Mouse (Mus musculus): ENCODE measurements at regions not wholly inside any gene's neighbourhood (a gene's known extent, or its start where the extent isn't known, plus 50 kb on each side); places are given as distances from the start of the nearest gene placed in this dataset.
A peak's percentile ranks its signal among the peaks of the same experiment; 100 is the strongest.

DNA sequence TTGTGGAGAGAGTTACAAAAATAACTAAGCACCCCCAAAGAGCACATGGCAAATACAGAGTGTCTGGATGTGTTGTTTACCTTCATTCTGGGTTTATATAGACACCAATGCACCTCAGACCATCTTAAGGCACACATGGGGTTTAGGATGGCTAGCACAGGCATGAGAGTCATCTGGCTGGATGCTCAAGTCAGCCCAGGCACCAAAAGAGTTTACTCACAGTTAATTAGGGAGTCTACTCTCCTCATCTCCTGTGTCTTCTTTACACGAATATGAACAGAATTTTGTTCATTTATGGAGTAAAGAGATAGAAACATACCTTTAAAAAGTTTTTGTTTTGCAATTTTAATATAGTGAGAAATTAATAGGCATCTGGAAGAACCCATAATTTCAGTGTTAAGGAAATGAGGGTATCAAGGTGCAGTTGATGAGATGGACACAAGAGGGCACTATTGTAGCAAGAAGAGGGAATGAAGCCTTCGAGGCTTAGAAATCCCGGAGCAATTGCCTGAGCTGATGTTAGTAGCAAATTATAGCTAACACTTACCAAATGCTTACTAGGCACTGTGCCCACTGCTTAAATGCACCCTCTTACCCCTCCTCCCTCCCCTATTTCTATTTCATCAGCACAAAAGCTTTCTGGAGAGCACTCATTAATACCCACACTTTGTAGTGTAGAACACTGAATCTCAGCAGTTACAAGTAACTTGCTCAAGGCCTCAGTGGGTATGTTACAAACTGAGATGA lies 174.6 kb downstream of the Eepd1 start:
- H3K27ac ChIP-seq (replicated peaks), result no peak overlapping the region
- H3K4me1 ChIP-seq (replicated peaks), result no peaks in the 10 kb centered on the region
- peak; percentile 93 for ATAC-seq (ENCODE audit: low read depth)
- no peak overlapping the region for H3K4me2 ChIP-seq
- no peak overlapping the region for H3K9ac ChIP-seq
- WGBS, result 5% methylated on average over 3 of the region's 3 CpGs
- H3K4me3 ChIP-seq, result no peak overlapping the region
- H3K36me3 ChIP-seq, result no peaks in the 10 kb centered on the region
- no peaks in the 10 kb centered on the region for H3K9me3 ChIP-seq
- H3K27me3 ChIP-seq, result no peaks in the 10 kb centered on the region

- Histone ChIP-seq H3K4me1 (replicated peaks) (no peaks in the 10 kb centered on the region), H3K27ac (replicated peaks) (no peak overlapping the region), H3K9ac (no peak overlapping the region), H3K4me3 (no peak overlapping the region), H3K27me3 (no peaks in the 10 kb centered on the region), H3K4me2 (no peak overlapping the region), H3K9me3 (no peaks in the 10 kb centered on the region), H3K36me3 (no peaks in the 10 kb centered on the region)
- peak; percentile 63 for ATAC-seq (ENCODE audit: low read depth)
- WGBS, result 92% methylated on average over 3 of the region's 3 CpGs
Observed at GRCm38 (mm10) chr9:25656534-25656933, 175.2 kb downstream of the Eepd1 start.

DNA sequence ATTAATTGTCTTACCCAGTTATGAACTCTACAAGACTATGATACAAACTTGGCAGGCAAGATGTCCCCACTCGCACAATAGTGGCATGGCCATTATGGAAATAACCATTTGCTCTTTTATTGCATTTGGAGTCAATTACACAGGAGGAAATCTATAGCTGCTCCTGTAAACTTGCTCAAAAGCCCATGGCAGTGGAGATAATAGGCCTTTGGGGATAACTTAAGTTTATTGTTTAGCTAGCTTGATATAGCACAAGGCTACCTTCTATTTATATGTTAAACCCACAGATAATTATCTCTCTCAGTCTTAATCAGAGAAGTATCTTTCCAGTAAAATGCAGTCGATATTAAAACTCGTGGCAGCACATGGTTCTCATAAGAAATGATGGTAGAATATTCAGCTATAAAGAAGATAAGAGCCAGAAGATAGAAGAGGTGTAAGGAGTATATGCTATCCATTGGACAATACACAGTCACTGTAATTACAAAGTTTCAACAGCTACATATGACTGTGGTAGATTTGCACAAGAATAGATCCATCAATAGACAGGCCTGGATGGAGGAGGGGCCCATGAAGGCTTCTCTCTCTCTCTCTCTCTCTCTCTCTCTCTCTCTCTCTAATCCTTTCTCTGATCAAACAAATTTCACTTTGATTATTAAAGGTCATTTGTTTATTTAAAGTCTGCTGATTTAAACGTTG lies 202.4 kb downstream of the Eepd1 start:
- 58% methylated on average over 4 of the region's 4 CpGs for WGBS
- Histone ChIP-seq H3K4me1 (replicated peaks) (no peaks in the 10 kb centered on the region), H3K4me3 (no peak overlapping the region), H3K27me3 (no peaks in the 10 kb centered on the region), H3K4me2 (no peak overlapping the region), H3K27ac (replicated peaks) (no peak overlapping the region; the same call in 1 of the 2 replicates), H3K9me3 (no peaks in the 10 kb centered on the region), H3K36me3 (no peaks in the 10 kb centered on the region), H3K9ac (no peak overlapping the region)
- ATAC-seq (ENCODE audit: low read depth), result peak; percentile 80

GRCm38 (mm10) chr9:25693632-25694031 lies 212.3 kb downstream of the Eepd1 start:
- Histone ChIP-seq H3K27me3 (no peaks in the 10 kb centered on the region), H3K4me3 (no peak overlapping the region), H3K4me2 (no peak overlapping the region), H3K9ac (no peak overlapping the region), H3K27ac (replicated peaks) (no peak overlapping the region), H3K9me3 (no peaks in the 10 kb centered on the region), H3K4me1 (replicated peaks) (no peaks in the 10 kb centered on the region; the same call in 1 of the 2 replicates), H3K36me3 (no peaks in the 10 kb centered on the region)
- peak; percentile 80 for ATAC-seq (ENCODE audit: low read depth)
- 27% methylated on average over 5 of the region's 5 CpGs for WGBS

- no peak overlapping the region for H3K27ac ChIP-seq (replicated peaks)
- no peaks in the 10 kb centered on the region for H3K27me3 ChIP-seq
- no peaks in the 10 kb centered on the region for H3K9me3 ChIP-seq
- no peak overlapping the region for H3K4me2 ChIP-seq
- no peaks in the 10 kb centered on the region for H3K36me3 ChIP-seq
- 11% methylated on average over 3 of the region's 3 CpGs for WGBS
- H3K4me1 ChIP-seq (replicated peaks), result no peaks in the 10 kb centered on the region; the same call in 1 of the 2 replicates
- ATAC-seq (ENCODE audit: low read depth), result no peak
- no peak overlapping the region for H3K4me3 ChIP-seq
- no peak overlapping the region for H3K9ac ChIP-seq
Observed at GRCm38 (mm10) chr9:25695018-25695417, 213.7 kb downstream of the Eepd1 start.

- Histone ChIP-seq H3K36me3 (no peaks in the 10 kb centered on the region), H3K4me1 (replicated peaks) (no peaks in the 10 kb centered on the region), H3K27ac (replicated peaks) (no peak overlapping the region), H3K27me3 (no peaks in the 10 kb centered on the region), H3K9ac (no peak overlapping the region), H3K4me3 (no peak overlapping the region), H3K9me3 (no peaks in the 10 kb centered on the region), H3K4me2 (no peak overlapping the region)
- ATAC-seq (ENCODE audit: low read depth), result no peak
Observed at GRCm38 (mm10) chr9:25713636-25714035, 232.3 kb downstream of the Eepd1 start.

- 64% methylated on average over 6 of the region's 6 CpGs for WGBS
Observed at GRCm38 (mm10) chr9:25744162-25744561, 262.8 kb downstream of the Eepd1 start.

GRCm38 (mm10) chr9:25751138-25751537 lies 269.8 kb downstream of the Eepd1 start:
- Histone ChIP-seq H3K27ac (replicated peaks) (no peak overlapping the region), H3K4me2 (no peak overlapping the region), H3K9ac (no peak overlapping the region), H3K36me3 (no peaks in the 10 kb centered on the region), H3K4me1 (replicated peaks) (no peaks in the 10 kb centered on the region), H3K27me3 (no peaks in the 10 kb centered on the region), H3K4me3 (no peak overlapping the region), H3K9me3 (no peaks in the 10 kb centered on the region)
- ATAC-seq (ENCODE audit: low read depth), result no peak

More at GRCm38 (mm10) chr9:25744162-25744561, 262.8 kb downstream of the Eepd1 start:
- Histone ChIP-seq H3K9me3 (no peaks in the 10 kb centered on the region), H3K4me2 (no peak overlapping the region), H3K4me1 (replicated peaks) (no peaks in the 10 kb centered on the region), H3K36me3 (no peaks in the 10 kb centered on the region), H3K9ac (no peak overlapping the region), H3K27ac (replicated peaks) (no peak overlapping the region), H3K27me3 (no peaks in the 10 kb centered on the region), H3K4me3 (no peak overlapping the region)
- no peak for ATAC-seq (ENCODE audit: low read depth)

GRCm38 (mm10) chr9:25773899-25774298 lies 292.6 kb downstream of the Eepd1 start:
- no peak overlapping the region for H3K4me3 ChIP-seq
- no peak overlapping the region for H3K9ac ChIP-seq
- H3K4me2 ChIP-seq, result no peak overlapping the region
- H3K9me3 ChIP-seq, result no peaks in the 10 kb centered on the region
- no peaks in the 10 kb centered on the region for H3K4me1 ChIP-seq (replicated peaks)
- no peaks in the 10 kb centered on the region for H3K36me3 ChIP-seq
- WGBS, result 47% methylated on average over 3 of the region's 3 CpGs
- no peak overlapping the region for H3K27ac ChIP-seq (replicated peaks)
- no peaks in the 10 kb centered on the region for H3K27me3 ChIP-seq
- ATAC-seq (ENCODE audit: low read depth), result peak; percentile 71

DNA sequence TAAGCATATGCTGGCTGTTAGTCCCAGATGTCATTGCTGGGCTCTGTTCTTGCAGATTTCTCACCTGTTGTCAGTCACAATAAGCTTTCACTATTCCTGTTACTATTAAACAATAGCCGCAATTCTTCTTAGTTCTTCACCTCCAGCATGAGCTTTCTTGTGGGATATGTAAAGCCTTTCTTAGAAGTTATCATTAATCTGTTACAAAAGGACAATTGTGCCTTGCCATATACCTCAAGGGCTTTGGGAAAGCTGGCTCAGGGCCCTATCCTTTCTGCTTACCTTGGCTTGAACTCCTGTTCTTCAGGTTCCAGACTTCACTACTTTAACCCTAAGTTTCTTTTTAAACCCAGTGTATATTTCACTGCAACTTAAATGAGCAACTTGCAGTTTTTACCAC lies 301.3 kb downstream of the Eepd1 start:
- no peak overlapping the region for H3K4me3 ChIP-seq
- H3K4me1 ChIP-seq (replicated peaks), result no peaks in the 10 kb centered on the region
- H3K4me2 ChIP-seq, result no peak overlapping the region
- no peaks in the 10 kb centered on the region for H3K36me3 ChIP-seq
- no peak overlapping the region for H3K9ac ChIP-seq
- no peak for ATAC-seq (ENCODE audit: low read depth)
- H3K9me3 ChIP-seq, result no peaks in the 10 kb centered on the region
- 95% methylated on average over 1 of the region's 1 CpGs for WGBS
- no peaks in the 10 kb centered on the region for H3K27me3 ChIP-seq
- no peak overlapping the region for H3K27ac ChIP-seq (replicated peaks)

- H3K36me3 ChIP-seq, result no peaks in the 10 kb centered on the region
- 73% methylated on average over 8 of the region's 8 CpGs for WGBS
- no peaks in the 10 kb centered on the region for H3K9me3 ChIP-seq
- H3K4me2 ChIP-seq, result no peak overlapping the region
- no peaks in the 10 kb centered on the region for H3K27me3 ChIP-seq
- ATAC-seq (ENCODE audit: low read depth), result no peak
- H3K4me3 ChIP-seq, result no peak overlapping the region
- no peak overlapping the region for H3K27ac ChIP-seq (replicated peaks)
- no peak overlapping the region for H3K9ac ChIP-seq
- no peaks in the 10 kb centered on the region for H3K4me1 ChIP-seq (replicated peaks)
Observed at GRCm38 (mm10) chr9:25795142-25795910, 314.0 kb downstream of the Eepd1 start.

GRCm38 (mm10) chr9:25809562-25809961 lies 328.2 kb downstream of the Eepd1 start:
- Histone ChIP-seq H3K9ac (no peak overlapping the region), H3K9me3 (no peaks in the 10 kb centered on the region), H3K27ac (replicated peaks) (no peak overlapping the region), H3K27me3 (no peaks in the 10 kb centered on the region), H3K4me3 (no peak overlapping the region), H3K4me1 (replicated peaks) (no peaks in the 10 kb centered on the region), H3K4me2 (no peak overlapping the region), H3K36me3 (no peaks in the 10 kb centered on the region)
- no peak for ATAC-seq (ENCODE audit: low read depth)
